Mouse (Mus musculus) forebrain, embryonic 12.5 days (tissue): ENCODE data around the gene Vmn1r55. TPM values are rescaled to one million over a fixed set of nuclear protein-coding genes. Genes with fewer than 3 reads are reported as not detected.
"Not testable (repeated sequence)": the region's sequence is repeated elsewhere in the genome, so short reads cannot be mapped to it uniquely, and the experiment has no call there.

Source experiments
- ATAC-seq: fragments of 200-750 bp; cut with Nextera tagmentation; 2 replicates; pipeline ENCODE4 v1.8.0; 2017; ENCODE audit warnings: moderate TSS enrichment; ENCODE audit not compliant: low FRiP score
- H3K27ac ChIP-seq: fragments of 300-500 bp; sonication (generic); 2 replicates; pipeline ENCODE4 v1.5.1; 2016; ENCODE audit warnings: mild to moderate bottlenecking
- H3K27me3 ChIP-seq: fragments of 300-500 bp; sonication (generic); 2 replicates; pipeline ENCODE4 v1.6.1; 2016; ENCODE audit warnings: mild to moderate bottlenecking
- H3K36me3 ChIP-seq: fragments of 300-500 bp; sonication (generic); replicated peaks from 2 replicates; pipeline ENCODE4 v1.6.1; 2016; ENCODE audit warnings: mild to moderate bottlenecking
- H3K4me1 ChIP-seq: fragments of 300-500 bp; sonication (generic); 2 replicates; pipeline ENCODE4 v1.6.1; 2016
- H3K4me2 ChIP-seq: fragments of 300-500 bp; sonication (generic); 2 replicates; pipeline ENCODE4 v1.6.1; 2016; ENCODE audit warnings: mild to moderate bottlenecking, moderate library complexity
- H3K4me3 ChIP-seq: fragments of 300-500 bp; sonication (generic); replicated peaks from 2 replicates; pipeline ENCODE4 v1.5.1; 2016; ENCODE audit warnings: mild to moderate bottlenecking
- H3K9ac ChIP-seq: fragments of 300-500 bp; sonication (generic); 2 replicates; pipeline ENCODE4 v1.6.1; 2016; ENCODE audit warnings: mild to moderate bottlenecking
- H3K9me3 ChIP-seq: fragments of 300-500 bp; sonication (generic); 2 replicates; pipeline ENCODE4 v1.6.1; 2016
- WGBS: fragments of 180-500 bp; shearing (Covaris S2); methylation state at CpG from one replicate; pipeline ENCODE4 v1.1.7; 2016; 5-methylcytosine and 5-hydroxymethylcytosine counted together
- polyA plus RNA-seq: library from polyadenylated mRNA; unstranded; fragments of >200 nt; fragmentation: Nextera tagmentation; extraction: Ambion mirVana; gene quantifications from 2 replicates; pipeline ENCODE4 v1.2.1, GENCODE M21; 2016

Gene Vmn1r55
- not detected in 2 replicates for polyA plus RNA-seq

DNA sequence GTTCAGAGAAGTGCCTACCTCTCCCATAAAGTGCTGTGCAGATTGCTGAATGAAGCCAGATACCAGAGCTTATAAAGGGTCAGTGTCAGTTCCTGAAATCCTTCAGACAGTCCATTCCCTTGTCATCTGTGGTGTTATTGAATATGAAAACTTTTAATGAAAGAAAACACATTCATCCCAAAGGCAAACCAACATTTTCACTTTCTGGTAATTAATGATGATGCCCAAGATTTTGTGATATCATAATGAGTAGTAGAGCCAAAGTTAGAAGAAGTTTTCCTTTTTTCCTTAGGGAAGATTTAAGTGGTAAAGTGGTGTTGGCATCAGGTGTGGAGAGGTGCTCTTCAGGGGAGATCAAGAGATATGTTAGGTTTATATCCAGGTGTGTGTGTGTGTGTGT is at the start of gene Vmn1r55:
Gene Vmn1r55 (minus strand): TSS at position 101 of the 400 bp plus-strand sequence.
- not testable (repeated sequence) for H3K36me3 ChIP-seq, H3K9me3 ChIP-seq, H3K27ac ChIP-seq, H3K27me3 ChIP-seq, H3K9ac ChIP-seq, H3K4me1 ChIP-seq, H3K4me3 ChIP-seq, H3K4me2 ChIP-seq, ATAC-seq

DNA sequence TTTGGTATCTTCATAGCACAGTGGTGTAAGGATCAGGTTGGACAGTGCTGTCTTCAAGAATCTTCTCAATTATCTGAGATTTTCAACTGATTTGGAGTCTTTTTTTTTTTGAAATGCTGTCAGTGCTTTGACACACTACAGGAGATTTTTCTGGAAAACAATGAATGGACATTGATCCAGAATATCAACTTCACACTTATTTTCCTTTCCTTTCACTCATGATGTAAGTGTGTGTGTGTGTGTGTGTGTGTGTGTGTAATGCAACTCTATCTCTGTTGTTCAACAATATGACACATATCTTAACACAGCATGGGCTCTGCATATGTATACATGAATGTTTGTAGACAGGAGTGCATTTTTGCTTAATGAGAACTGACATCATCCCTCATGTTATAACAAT is 47.2 kb upstream of the Vmn1r55 start, which contains the start of gene Vmn1r56:
Gene Vmn1r56 (minus strand): TSS at position 101 of the 400 bp plus-strand sequence.
- not testable (repeated sequence) for H3K4me1 ChIP-seq, H3K27ac ChIP-seq, H3K9me3 ChIP-seq, ATAC-seq, H3K4me2 ChIP-seq, H3K9ac ChIP-seq, H3K27me3 ChIP-seq, H3K4me3 ChIP-seq, H3K36me3 ChIP-seq

DNA sequence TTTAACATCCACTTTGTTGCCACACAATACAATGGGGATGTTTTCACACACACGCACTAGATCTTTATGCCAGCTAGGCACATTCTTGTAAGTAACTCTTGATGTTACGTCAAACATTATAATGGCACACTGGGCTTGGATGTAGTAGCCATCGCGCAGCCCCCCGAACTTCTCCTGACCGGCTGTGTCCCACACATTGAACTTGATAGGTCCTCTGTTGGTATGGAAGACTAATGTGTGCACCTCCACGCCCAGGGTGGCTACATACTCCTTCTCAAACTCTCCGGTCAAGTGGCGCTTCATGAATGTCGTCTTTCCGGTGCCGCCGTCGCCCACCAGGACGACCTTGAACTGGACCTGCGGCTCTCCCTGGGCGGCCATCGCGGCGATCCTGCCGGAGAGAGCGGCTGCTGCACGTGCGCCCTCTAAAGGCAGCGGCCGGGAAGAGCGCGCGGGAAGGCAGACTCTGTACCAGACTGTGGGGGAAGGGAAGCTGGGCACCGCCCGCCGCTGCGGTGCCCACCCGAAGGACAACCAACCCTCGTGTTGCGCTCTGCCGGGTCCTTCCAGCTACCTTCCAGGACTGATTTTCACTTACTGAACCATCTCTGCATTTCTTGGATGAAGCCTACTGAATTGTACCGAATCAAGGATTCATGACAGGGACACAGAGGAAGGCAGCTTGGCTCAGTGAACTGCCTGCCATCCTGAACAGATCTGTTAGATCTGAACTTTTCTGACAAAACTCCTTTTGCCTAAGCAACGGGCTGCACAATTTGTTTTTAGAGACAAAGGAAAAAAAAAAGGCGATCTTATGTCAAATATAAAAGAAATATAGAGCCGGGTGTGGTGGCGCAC is 23.7 kb downstream of the Vmn1r55 start, which contains the start of gene Rasl2-9:
Gene Rasl2-9 (minus strand): TSS at position 402 of the 858 bp plus-strand sequence.
- peak; percentile 73; the same call in 1 of the 2 replicates for ATAC-seq
- Histone ChIP-seq H3K9me3 (no peaks in the 10 kb centered on the region), H3K36me3 (no peaks in the 10 kb centered on the region), H3K9ac (peak within 1 kb of the TSS; percentile 44), H3K27ac (no peak within 1 kb of the TSS), H3K4me3 (peak within 1 kb of the TSS; percentile 33), H3K27me3 (no peaks in the 10 kb centered on the region), H3K4me2 (peak within 1 kb of the TSS; percentile 53), H3K4me1 (peaks cover 4% of the 10 kb centered on the region; the same call in 1 of the 2 replicates)
- WGBS: 21% methylated on average over 42 of the region's 42 CpGs

DNA sequence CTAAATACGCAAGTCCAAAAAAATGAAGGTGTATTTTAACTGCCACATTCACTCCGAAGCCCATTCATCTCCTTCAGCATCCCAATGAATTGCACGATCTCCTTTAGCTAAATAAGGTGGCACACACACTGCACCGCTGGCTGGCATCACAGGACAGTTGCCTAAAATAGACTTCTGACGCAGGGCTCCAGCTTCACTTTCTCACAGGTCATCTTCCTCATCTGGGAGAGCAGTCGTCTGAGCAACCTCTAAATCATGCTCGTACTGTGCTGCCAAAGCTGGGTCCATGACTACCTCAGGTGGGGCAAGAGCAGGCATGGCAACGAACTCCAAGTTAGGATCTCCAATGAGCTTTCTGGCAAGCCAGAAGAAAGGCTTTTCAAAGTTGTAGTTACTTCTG is 24.4 kb downstream of the Vmn1r55 start:
- Histone ChIP-seq H3K4me3 (no peak overlapping the region), H3K9me3 (no peaks in the 10 kb centered on the region), H3K4me1 (peaks cover 4% of the 10 kb centered on the region; the same call in 1 of the 2 replicates), H3K27ac (no peak overlapping the region), H3K4me2 (no peak overlapping the region), H3K27me3 (no peaks in the 10 kb centered on the region), H3K9ac (no peak overlapping the region), H3K36me3 (no peaks in the 10 kb centered on the region)
- WGBS: 93% methylated on average over 8 of the region's 8 CpGs
- no peak for ATAC-seq

DNA sequence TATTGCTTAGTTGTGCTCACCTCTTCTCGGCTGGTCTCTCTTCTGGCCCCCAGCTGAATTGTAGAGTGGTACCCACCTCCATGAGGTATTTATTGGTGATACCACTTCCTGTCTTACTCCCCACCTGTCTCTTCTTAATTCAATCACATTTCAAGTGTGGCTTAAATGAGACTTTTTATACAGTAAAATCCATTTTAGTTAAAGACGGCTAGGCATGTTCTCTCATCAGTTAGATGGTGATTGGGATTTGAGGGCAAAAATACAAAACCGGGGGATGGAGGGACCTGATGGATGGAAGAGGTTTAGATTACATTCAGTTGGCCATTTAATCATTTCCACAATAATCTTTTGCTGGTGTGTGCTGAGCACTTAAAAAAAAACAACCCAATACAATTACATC is 32.6 kb downstream of the Vmn1r55 start, which contains the start of gene Rfpl4:
Gene Rfpl4 (minus strand): TSS at position 101 of the 400 bp plus-strand sequence.
- Histone ChIP-seq H3K27me3 (no peaks in the 10 kb centered on the region), H3K4me1 (no peaks in the 10 kb centered on the region), H3K36me3 (no peaks in the 10 kb centered on the region), H3K27ac (no peak within 1 kb of the TSS), H3K4me3 (no peak within 1 kb of the TSS), H3K9me3 (no peaks in the 10 kb centered on the region), H3K9ac (no peak within 1 kb of the TSS), H3K4me2 (no peak within 1 kb of the TSS)
- WGBS: 93% methylated on average over 3 of the region's 3 CpGs
- no peak for ATAC-seq

DNA sequence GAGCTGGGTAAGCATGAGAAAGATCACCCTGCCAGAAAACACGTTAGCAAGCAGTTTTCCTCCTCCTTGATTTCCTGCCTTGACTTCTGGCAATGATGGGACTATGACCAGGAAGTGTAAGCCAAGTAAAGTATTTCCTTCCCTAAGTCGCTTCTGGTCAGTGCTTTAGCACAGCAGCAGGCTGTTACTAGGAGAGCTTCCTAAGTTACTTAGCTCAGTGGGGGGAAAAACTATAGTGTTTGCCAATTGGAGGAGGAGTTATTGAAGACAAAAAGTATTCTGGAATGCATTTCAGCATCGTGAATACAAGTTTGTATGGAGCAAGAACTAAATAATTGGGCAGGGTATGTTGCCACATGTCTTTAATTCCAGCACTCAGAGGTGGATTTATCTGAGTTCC is 36.8 kb downstream of the Vmn1r55 start:
- no peak overlapping the region for H3K4me2 ChIP-seq
- no peaks in the 10 kb centered on the region for H3K36me3 ChIP-seq
- no peak overlapping the region for H3K9ac ChIP-seq
- H3K4me1 ChIP-seq: no peaks in the 10 kb centered on the region
- 41% methylated on average over 3 of the region's 3 CpGs for WGBS
- H3K4me3 ChIP-seq: no peak overlapping the region
- ATAC-seq: no peak
- H3K27ac ChIP-seq: no peak overlapping the region
- H3K27me3 ChIP-seq: no peaks in the 10 kb centered on the region
- no peaks in the 10 kb centered on the region for H3K9me3 ChIP-seq

DNA sequence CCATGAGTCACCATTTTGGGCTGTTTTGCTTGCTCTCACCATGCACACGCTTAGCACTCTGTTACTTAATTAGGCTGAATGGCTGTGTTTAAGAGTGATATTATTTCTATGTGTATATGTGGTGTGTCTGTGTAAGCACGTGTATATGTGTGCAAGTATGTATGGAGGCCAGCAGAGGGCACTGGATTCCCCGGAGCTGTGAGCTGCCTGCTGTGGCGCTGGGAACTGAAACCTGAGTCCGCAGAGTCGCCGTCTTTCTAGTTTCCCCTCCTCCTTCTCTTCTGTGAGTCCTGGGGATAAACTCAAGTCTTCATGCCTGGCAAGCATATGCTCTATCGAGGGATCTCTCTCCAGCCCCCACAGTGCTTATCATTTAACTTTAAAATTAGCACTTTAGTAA is 40.2 kb downstream of the Vmn1r55 start:
- Histone ChIP-seq H3K9ac (no peak overlapping the region), H3K4me1 (no peaks in the 10 kb centered on the region), H3K4me2 (no peak overlapping the region), H3K4me3 (no peak overlapping the region), H3K9me3 (no peaks in the 10 kb centered on the region), H3K27ac (no peak overlapping the region), H3K27me3 (no peaks in the 10 kb centered on the region), H3K36me3 (no peaks in the 10 kb centered on the region)
- ATAC-seq: no peak
- WGBS: 83% methylated on average over 8 of the region's 8 CpGs

DNA sequence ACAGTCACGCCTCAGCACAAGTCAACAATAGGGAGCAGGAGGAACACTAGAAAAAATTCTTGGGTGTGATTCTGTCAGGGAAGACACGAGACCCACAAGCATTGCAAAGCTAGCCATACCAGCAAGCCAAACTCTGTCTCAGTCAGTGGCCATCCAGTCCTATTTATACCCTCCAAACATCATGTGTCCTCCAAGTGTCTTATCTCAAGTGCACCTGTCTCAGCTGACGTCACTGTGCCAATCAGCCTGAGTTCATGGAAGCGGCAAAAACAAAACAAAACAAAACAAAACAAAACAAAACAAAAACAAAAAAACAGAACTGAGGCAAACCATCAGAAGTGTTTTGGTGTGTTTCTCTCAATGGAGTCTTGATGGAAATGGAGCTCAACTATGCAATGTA is 41.2 kb downstream of the Vmn1r55 start:
- WGBS: 87% methylated on average over 4 of the region's 4 CpGs
- Histone ChIP-seq H3K4me2 (no peak overlapping the region), H3K27me3 (no peaks in the 10 kb centered on the region), H3K36me3 (no peaks in the 10 kb centered on the region), H3K27ac (no peak overlapping the region), H3K9ac (no peak overlapping the region), H3K4me1 (no peaks in the 10 kb centered on the region), H3K4me3 (no peak overlapping the region), H3K9me3 (no peaks in the 10 kb centered on the region)
- no peak for ATAC-seq

DNA sequence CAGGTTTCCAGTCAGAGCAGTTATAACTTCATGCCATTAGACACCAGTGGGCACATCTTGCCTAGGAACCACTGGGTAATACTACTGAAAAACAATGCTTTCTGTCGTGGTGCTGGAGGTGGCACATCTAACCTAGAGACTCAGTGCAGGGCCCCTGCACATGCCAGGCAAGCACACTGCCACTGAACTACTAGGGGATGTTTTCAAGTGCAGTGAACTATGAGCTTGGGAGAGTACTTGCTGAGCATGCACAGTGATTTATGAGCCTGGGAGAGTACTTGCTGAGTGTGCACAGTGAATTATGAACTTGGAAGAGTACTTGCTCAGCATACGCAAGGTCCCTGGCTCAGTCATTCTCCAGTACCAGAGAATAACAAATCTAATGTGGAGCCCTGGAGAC is 46.9 kb downstream of the Vmn1r55 start:
- Histone ChIP-seq H3K9ac (no peak overlapping the region), H3K27me3 (no peaks in the 10 kb centered on the region), H3K9me3 (no peaks in the 10 kb centered on the region), H3K4me3 (no peak overlapping the region), H3K27ac (no peak overlapping the region), H3K4me2 (no peak overlapping the region), H3K36me3 (peaks cover 17% of the 10 kb centered on the region), H3K4me1 (no peaks in the 10 kb centered on the region)
- no peak for ATAC-seq
- WGBS: 84% methylated on average over 2 of the region's 2 CpGs

DNA sequence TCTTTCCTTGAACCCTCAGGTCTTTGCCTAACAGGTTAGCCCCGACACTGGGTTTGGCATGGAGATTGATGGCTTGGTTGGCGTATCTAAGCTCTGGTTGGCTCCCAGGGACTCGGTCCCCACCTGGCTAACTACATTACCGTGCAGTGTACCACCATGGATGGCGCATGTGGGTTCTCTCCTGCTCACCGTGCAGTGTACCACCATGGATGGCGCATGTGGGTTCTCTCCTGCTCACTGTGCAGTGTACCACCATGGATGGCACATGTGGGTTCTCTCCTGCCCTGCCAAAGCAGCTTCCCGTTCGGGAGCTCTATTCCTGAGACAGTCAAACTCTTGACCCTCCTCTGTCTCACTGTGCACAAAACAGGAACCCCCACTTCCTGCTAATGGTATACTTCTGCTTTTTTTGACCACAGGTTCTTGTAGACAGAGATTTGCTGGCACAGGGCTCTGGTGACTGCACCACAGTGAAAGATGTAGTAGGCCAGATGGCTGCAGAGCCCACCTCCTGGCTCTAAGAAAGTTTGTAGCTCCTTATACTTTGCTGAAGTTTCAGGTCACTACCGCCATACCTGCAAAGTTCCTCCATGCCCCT is 48.3 kb downstream of the Vmn1r55 start:
- ATAC-seq: no peak
- Histone ChIP-seq H3K27me3 (no peaks in the 10 kb centered on the region), H3K9ac (no peak overlapping the region), H3K36me3 (peaks cover 31% of the 10 kb centered on the region), H3K4me3 (no peak overlapping the region), H3K4me2 (no peak overlapping the region), H3K27ac (no peak overlapping the region), H3K4me1 (no peaks in the 10 kb centered on the region), H3K9me3 (no peaks in the 10 kb centered on the region)
- 87% methylated on average over 10 of the region's 10 CpGs for WGBS

DNA sequence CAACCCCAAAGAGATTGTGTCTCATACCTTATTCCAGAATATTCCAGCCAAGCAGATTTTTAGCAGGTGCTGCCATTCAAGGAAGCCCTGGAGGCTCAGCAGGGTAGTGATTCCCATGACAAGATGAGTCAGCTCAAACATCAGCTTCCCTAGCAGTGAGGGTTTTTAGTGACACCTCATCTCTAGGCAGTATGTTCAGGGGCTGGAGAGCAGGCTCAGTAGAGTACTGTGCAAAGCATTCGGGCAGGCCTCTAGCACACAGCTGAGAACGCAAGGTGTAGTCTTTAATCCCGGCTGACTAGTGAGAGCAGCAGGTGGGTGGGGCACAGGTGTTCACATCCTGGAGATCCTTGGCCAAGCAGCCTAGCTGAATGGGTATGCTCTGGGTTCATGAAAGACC is 49.7 kb downstream of the Vmn1r55 start:
- ATAC-seq: no peak
- no peak overlapping the region for H3K4me3 ChIP-seq

DNA sequence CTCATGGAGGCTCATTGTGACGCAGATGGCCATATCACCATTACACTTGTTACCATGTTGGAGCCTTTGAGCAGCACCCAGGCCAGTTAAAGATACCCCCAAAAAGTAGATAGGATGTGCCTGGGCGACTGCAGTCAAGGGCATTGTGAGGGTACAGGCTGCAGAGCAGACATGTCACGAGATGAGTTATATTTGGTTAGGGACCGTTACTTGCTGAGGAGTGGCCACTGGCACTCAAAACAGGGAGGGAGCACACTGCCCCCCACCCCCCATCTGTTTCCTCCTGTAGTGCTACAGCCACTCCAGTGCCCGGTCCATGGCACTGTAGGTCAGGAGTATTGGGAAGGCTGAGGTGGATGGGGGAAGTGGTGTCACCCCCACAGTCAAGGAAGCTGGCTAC is 50.7 kb downstream of the Vmn1r55 start:
- H3K9me3 ChIP-seq: no peaks in the 10 kb centered on the region
- H3K9ac ChIP-seq: no peak overlapping the region
- H3K4me3 ChIP-seq: no peak overlapping the region
- no peak overlapping the region for H3K4me2 ChIP-seq
- no peaks in the 10 kb centered on the region for H3K4me1 ChIP-seq
- no peaks in the 10 kb centered on the region for H3K27me3 ChIP-seq
- 93% methylated on average over 5 of the region's 5 CpGs for WGBS
- H3K36me3 ChIP-seq: peaks cover 55% of the 10 kb centered on the region
- no peak for ATAC-seq
- H3K27ac ChIP-seq: no peak overlapping the region

More for the DNA sequence above, 49.7 kb downstream of the Vmn1r55 start:
- no peak overlapping the region for H3K27ac ChIP-seq
- H3K4me2 ChIP-seq: no peak overlapping the region
- WGBS: 91% methylated on average over 3 of the region's 3 CpGs
- peaks cover 44% of the 10 kb centered on the region for H3K36me3 ChIP-seq
- H3K27me3 ChIP-seq: no peaks in the 10 kb centered on the region
- H3K9me3 ChIP-seq: no peaks in the 10 kb centered on the region
- H3K9ac ChIP-seq: no peak overlapping the region
- no peaks in the 10 kb centered on the region for H3K4me1 ChIP-seq
